Mouse (Mus musculus) cerebral cortex, adult 2 months (tissue): ENCODE measurements around the gene Zdhhc18.

Experiments used
- WGBS: fragments of 180-500 bp; shearing (Covaris S2); methylation state at CpG from one replicate; pipeline ENCODE4 v1.1.7; 2018; 5-methylcytosine and 5-hydroxymethylcytosine counted together

Gene Zdhhc18

DNA sequence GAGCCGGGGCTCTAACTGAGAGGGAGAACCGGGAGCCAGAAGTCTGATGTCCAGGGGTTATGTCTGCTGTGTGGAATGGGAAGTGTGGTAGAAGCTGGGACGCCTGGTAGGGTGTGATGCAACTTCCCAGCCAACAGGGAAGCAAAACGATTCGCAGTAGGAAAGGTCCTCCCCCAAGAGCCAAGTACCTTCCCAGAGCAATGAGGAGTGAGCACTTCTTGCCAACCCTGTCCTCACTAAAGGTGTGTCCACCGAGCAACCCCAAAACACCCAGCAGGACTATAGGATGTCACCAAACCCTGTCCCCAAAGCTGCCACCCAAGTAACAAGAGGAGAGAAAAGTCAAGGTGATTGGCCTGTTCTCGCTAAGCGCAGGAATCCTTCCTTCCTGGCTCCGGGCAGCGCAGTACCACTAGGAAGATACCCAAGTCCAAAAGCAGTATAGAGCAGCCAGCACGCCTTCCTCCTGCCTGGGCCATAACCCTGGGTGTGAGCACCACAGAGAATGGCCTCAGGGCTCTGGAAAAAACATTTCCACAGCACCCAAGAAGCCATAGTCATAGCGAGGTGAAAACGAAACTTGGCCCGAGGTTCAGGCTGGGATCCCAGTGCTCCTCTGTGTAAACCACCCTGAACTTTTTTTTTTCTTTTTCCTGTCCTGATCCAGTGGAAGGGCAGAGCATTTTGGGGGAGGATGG is 18.7 kb downstream of the Zdhhc18 start:
- 60% methylated on average over 14 of the region's 14 CpGs for WGBS

DNA sequence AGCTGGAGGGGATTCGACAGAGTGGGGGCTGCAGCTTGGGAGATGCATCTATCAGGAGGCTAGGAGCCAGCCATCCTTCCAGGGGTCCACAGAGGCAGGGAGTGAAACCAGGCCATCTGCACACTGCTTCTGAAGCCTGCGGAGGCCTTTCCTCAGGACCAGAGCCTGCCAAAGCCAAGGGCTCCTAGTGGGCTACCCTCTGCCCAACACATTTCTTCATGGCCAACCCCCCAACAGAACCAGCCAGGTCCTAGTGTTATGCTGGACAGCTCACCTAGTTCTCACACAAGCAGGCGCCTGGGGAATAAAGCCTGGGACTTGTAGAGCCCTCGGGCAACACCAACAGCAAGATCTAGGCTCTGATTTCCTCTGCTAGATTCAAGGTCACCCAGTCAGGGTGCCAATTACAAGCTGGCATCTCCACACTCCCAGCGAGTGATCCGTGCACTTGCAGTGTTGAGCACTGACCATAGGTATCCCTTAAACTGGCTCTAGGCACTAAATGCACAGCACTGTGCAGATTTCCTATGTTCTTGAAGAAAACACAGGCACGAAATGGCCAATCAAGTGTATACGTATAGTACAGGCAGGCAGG is 19.5 kb downstream of the Zdhhc18 start:
- WGBS = 90% methylated on average over 8 of the region's 8 CpGs

DNA sequence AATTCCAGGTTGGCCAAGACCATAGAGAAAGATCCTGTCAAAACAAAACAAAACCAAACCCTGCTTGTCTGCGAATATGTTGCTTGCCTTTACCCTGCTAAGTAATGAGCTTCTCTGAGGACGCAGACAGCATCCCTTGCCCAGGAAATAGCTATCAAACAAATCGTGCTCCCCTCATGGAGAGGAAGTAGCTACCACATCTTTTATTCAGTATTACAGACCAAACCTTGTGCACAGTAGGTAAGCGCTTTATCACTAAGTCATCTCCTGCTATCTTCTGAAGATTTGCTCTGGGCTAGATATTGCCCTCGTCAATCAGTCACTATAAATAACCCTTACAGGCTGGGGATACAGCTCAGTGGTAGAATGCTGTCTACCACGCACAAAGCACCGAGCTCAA is 20.8 kb downstream of the Zdhhc18 start:
- 84% methylated on average over 7 of the region's 7 CpGs for WGBS

DNA sequence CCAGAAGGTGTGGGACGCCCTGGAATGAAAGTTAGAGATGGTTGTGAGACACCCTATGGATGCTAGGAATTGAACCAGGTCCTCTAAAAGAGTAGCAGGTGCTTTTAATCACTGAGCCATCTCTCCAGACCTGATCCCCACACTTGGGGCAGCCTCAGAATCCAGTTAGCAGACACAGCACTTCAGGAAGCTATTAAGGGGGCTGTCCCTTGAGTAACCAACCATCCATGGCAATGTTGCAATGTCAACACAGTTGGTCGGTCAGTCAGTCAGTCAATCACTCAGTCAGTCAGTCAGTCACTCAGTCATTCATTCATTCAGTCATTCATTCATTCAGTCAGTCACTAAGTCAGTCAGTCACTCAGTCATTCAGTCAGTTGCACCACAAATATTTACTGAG is 21.4 kb downstream of the Zdhhc18 start:
- WGBS = 92% methylated on average over 2 of the region's 2 CpGs

- 88% methylated on average over 14 of the region's 14 CpGs for WGBS
These were observed 22.9 kb downstream of the Zdhhc18 start for GRCm38 (mm10) chr4:133627039-133627438.

GRCm38 (mm10) chr4:133626621-133627020 is 23.3 kb downstream of the Zdhhc18 start:
- 83% methylated on average over 9 of the region's 9 CpGs for WGBS

GRCm38 (mm10) chr4:133626221-133626620 is 23.7 kb downstream of the Zdhhc18 start:
- 51% methylated on average over 5 of the region's 5 CpGs for WGBS

DNA sequence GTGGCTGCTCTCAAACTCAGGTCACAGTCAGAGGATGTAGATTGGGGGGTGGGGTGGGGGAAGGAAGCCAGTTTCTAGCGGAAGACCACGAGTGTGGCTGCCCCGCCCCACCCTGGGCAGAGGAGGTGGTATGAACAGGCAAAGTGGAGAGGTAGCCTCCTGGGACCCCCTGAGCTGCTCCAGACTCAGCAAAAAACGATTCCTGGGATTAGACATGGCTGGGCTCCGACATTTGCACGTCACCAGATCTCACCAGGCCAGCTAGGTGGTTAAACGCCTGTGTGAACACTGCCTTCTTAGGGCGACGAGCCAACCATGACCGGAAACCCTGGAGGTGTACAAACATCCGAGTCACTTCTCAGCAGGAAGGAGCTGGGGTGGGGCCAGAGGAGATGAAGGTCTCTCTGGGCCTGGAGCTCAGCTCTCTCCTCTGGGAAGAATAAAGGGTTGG is 24.3 kb downstream of the Zdhhc18 start:
- 61% methylated on average over 11 of the region's 11 CpGs for WGBS

DNA sequence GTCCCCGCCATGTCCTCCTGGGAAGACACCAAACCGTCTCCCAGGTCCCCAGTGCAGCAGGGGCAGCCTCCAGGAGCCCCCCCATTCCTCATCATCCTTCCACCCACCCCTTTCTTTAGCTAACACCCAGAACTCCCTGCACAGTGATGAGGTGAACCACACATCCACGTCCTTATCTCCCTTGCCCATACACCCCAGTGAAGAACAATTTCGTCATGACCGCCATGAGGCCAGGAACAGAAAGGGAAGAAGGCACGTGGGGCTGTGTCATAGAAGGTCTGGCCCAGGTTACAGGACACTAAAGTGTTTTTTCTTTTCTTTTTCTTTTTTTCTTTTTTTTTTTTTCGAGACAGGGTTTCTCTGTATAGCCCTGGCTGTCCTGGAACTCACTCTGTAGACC is 25.1 kb downstream of the Zdhhc18 start:
- WGBS = 92% methylated on average over 7 of the region's 7 CpGs

DNA sequence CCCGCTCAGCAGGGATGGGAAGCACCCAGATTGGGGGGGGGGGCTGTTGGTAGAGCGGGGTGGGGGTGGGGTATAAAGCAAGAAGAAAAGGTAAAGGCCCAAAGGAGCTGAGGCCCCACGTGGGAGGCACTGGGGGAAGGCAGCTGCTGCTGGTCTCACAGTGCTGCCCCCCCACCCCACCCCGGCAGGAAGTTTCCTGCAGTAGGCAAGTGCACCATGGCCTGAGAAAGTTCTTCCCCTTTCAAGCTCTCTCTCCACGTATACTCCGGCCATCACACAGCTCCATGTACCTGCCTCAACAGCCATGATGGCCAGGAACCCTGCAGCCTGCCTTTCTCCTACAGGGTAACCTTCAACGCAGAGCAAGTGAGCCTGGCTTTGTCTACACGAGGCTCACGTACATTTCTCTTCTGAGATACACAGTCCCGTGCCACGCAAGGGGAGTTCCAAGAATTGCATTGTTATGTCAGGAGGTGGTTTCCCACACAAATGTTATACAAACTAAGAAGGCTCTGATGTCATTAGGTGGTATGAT is 27.7 kb downstream of the Zdhhc18 start:
- WGBS = 80% methylated on average over 11 of the region's 11 CpGs

DNA sequence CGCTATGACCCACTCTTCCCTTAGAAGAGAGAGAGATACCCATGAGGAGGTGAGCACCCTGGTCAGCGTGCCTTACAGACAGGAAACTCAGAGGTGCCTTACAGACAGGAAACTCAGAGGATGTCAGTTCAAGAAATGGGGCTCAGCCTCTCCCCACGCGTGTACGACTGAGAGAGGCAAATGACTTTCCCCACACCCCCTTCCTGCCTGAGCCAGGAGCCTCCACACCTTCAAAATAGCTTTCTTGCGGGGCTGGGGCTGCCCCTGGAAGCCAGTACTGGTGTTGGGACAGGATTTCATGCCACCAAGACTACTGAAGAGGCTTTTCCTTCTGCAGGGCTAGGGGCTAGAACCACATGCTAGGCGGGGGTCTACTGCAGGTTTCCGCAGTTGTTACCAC is 29.3 kb downstream of the Zdhhc18 start:
- 65% methylated on average over 8 of the region's 8 CpGs for WGBS

DNA sequence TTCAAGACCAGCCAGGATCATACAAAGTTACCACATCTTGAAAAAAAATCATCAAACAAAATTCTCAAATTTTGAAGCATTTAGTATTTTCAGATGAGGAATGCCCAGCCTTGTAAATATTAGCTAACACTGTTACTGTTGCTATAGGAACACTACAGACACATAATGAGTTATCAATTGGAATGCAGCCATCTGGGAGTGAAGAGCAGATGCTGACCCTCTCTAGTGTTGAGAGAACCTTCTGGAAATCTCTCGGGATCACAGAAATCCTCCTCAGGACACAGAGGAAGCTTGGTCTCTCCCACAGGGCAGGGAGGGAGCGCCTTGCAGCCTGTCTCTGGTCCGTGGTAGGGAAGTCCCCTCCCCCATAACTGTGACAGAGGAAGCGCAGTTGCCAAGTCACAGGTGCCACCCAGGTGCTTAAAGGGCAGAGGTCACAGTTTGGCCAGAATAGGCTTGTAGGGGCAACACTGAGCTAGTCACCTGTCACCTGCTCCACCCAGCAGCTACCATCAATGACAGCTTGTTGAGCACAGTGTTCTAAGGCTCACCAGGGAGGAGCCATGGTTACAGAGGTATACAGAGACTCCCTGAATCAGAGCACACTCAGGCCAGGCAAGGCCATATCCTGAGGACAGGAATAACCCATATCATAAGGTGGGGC is 30.3 kb downstream of the Zdhhc18 start:
- 70% methylated on average over 4 of the region's 4 CpGs for WGBS

DNA sequence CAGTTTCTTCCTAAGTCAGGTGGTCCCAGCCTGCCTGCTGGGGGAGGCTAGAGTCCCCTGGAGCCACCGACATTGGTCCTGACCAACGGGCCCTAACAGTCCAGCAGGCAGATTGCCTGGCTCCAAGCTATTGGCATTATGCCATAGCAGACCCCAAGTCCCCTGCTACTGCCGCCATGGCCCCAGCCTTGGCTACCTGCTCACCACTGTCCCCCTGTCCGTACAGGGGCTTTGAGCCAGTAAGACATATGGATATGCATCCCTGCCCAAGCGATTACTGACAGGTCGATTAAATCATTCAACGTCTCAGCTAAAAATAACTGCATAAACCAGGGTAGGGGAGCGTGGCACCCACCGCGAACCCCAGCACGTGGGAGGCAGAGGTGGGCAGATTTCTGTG is 32.0 kb downstream of the Zdhhc18 start:
- 84% methylated on average over 11 of the region's 11 CpGs for WGBS

GRCm38 (mm10) chr4:133615416-133615815 is 34.5 kb downstream of the Zdhhc18 start:
- 77% methylated on average over 10 of the region's 10 CpGs for WGBS

- WGBS = 35% methylated on average over 8 of the region's 8 CpGs
These were observed 35.6 kb downstream of the Zdhhc18 start for GRCm38 (mm10) chr4:133614274-133614761.

DNA sequence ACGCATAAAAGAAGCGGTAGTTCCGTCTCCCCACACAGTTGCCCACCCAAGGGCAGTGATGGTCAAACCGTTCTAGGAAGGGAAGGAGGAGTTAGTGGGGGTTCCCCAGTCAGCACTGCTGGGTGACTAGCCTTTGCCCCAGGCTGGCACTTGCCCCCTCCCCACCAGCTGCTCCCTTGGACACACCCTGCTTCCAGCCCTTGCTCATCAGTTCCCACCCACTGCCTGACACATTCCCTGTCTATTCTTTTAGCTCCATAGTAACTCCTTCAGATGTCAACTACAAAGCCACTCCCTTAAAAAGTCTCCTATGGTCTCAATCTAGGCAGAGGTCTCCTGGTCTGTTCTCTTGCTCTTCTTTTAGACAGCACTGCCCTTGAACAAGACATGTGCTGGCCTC is 36.1 kb downstream of the Zdhhc18 start:
- 76% methylated on average over 4 of the region's 4 CpGs for WGBS

DNA sequence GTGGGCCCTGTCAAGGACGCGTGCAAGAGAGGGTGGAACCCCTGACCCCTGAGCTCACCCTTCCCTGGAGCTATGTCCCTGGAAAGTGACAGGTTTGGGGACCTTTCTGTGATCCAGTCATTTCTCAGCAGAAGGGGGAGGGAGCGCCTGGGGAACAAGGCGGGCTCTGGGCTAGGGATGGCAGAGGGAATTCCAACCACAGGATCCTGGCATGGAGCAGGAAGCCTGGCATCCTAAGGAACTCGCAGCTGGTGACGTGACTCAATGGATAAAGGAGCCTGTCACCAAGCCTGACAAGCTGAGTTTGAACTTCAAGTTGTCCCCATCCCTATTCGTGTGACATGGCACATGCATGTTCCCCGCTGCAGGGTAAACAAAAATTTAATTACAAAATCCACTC is 36.9 kb downstream of the Zdhhc18 start:
- 87% methylated on average over 8 of the region's 8 CpGs for WGBS

DNA sequence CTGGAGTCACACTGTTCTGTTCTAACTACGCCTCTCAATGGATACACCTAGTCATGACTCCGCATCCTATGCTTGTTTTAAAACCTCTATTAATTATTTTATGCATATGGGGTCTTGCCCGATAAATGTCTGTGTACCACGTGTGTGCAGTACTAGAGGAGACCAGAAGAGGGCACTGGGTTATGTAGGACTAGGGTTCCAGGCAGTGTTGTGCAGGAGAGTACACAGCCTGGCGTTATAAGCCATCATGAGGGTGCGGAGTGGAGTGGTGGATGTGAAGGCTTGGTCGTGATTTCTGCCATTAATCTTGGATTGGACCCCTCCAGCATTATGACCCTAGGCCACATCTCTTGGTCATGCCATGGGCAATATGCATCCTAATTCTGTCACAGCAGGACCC is 37.5 kb downstream of the Zdhhc18 start:
- WGBS = 98% methylated on average over 7 of the region's 7 CpGs

DNA sequence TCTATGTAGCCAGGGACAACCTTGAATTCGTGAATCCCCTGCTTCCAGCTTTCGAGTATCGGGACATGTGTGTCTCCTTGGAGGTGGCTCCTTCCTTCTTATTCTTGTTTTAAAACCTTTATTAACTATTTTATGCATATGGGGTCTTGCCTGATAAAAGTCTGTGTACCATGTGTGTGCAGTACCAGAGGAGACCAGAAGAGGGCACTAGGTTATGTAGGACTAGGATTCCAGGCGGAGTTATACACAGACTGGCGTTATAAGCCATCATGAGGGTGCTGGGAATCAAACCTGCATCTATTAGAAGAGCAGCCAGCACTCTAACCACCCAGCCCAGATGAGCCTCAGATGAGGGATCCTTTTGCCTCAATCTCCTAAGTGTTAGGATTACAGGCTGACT is 38.1 kb downstream of the Zdhhc18 start:
- WGBS = over 99% methylated on average over 5 of the region's 5 CpGs

DNA sequence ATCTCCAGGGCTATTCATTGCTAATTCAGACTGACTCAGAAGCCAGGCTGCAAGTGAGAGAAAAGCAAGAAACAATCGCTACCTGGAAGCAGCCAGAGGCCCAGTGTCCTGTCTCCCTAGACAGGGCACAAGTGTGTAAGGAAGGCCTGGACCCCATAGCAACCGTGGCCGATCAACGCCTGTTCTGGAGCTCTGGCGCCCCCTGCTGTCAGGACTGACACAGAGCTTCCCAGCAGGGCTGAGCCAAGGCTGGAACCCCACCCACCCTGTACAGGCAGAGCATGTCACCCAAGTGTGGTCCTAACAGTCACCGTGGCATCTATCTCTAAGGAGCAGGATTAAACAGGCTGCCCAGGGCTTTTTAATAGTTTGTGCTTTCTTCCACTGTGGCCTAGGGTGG is 40.2 kb downstream of the Zdhhc18 start:
- WGBS = 18% methylated on average over 6 of the region's 6 CpGs

- WGBS = 90% methylated on average over 10 of the region's 10 CpGs
These were observed 42.7 kb downstream of the Zdhhc18 start for GRCm38 (mm10) chr4:133607284-133607683.

DNA sequence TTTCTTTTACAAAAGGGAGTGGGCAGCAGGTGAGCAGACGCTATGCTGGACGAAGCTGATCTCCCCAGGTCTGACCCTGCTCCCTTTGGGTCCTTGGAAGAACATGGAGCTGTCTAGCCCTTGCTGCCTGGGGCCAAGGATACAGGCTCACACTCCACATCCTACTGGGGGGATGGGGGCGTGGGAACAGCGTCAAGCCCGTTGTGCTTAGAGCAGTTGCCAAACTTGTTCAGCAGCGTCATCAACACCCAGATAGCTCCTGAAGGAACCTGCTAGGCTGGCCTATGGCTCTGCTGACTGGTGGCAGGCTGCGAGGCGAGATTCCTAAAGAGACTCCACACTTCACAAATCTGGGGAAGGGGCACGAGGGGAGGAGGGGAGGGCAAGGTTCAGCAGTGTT is 44.6 kb downstream of the Zdhhc18 start:
- 63% methylated on average over 9 of the region's 9 CpGs for WGBS

DNA sequence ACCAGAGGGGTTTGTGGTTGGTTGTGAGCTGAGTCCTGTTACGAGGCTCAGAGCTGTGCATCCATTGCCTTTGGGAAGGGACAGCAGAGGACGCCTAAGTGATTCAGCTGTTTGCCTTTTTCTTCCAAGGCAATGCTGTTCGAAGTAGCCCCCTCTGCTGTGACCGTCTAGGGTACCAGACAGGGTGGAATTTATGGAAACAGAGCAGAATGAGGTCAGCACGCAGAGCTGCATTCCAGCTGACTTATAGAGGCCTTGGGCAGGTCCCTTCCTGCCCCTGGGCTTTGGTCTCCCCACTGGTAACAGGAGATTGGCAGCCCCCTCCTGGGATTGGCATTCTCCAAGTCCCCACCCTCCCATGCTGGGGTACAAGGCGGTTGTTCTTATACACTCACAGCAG is 45.1 kb downstream of the Zdhhc18 start:
- WGBS = 82% methylated on average over 6 of the region's 6 CpGs
